11 mouse cellular contexts compared by ENCODE assay signal in the genomic region with DNA sequence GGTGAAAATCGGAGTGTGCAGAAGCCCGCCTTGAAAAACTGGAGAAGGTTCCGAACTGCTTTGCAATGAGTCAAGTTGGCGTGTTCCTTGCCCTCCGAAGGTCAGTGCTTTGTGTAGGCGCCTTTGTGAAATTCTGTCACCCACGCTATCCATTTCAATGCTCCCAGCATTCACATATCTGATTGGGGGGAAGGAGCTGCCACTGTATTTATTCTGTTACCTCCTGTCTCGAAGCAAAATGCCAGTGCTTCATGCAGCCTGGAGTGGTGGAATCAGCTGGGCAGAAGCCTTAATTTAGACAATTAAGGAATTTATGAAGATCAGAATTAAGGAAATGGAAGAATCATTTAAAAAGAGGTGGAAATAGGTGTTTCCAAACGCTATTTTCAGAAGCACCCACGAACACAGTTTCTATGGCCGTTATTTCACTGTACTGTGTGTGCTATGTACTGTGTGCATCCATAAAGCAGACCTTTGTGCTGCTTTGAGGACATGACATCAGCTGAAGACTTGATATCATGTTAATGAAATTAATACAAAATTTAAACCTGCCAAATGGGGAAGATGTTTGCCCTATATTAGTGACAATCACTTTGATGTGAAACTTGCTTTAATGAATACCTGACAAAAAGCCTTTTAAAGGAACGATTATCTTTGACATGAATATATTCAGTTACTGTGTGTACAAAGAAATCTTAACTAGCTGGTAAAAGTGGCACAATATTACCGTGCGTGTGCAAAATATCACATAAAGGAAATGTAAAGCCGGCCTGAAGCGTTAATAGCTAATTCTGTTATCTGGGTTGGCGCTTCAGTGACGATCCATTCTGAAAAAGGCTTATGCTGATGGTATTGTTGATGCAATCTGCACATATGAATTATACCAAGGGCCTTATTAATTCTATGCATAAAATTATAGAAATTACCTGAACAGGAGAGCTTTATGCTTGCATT.
DNase-seq lines count a peak whose midpoint lies in the region; ATAC-seq lines count a peak whose summit lies in the region.
"Had no signal": no experiment of that assay in that cellular context is flagged by ENCODE, and none has a peak within 500 bp of the region (broad histone marks: within the 10 kb centered on the region; RNA-seq: fewer than 3 reads in every experiment).

No protein-coding gene starts in this region.

- 0 out of 2 replicates have a peak, but pooled peaks have one; percentile 10 for ATAC-seq in midbrain, embryonic 11.5 days (ENCODE audit: low FRiP score)
- 0 out of 2 replicates have a peak, but pooled peaks have one; percentile 39 for ATAC-seq in hindbrain, embryonic 14.5 days (ENCODE audit: low FRiP score)
- peak; percentile 43; the same call in 1 of the 2 replicates for ATAC-seq in midbrain, embryonic 14.5 days (ENCODE audit: low FRiP score, low TSS enrichment)

- no peak overlapping the region for H3K4me3 ChIP-seq in midbrain, embryonic 11.5 days (ENCODE audit: low read depth, low read length)
- no peak overlapping the region for H3K4me3 ChIP-seq in midbrain, embryonic 10.5 days
- H3K4me3 ChIP-seq in hindbrain, embryonic 14.5 days (replicated peaks; ENCODE audit: low read length): no peak overlapping the region
- H3K4me3 ChIP-seq in midbrain, embryonic 14.5 days (replicated peaks; ENCODE audit: low read depth, low read length): no peak overlapping the region
- H3K4me3 ChIP-seq: heart, embryonic 12.5 days had no signal

- H3K9ac ChIP-seq in midbrain, embryonic 11.5 days (ENCODE audit: low read length): no peak overlapping the region
- peak overlapping the region; percentile 28; the same call in 1 of the 2 replicates for H3K9ac ChIP-seq in hindbrain, embryonic 14.5 days
- H3K9ac ChIP-seq in midbrain, embryonic 14.5 days (replicated peaks; ENCODE audit: low read length): no peak overlapping the region; the same call in 1 of the 2 replicates
- H3K9ac ChIP-seq: heart, embryonic 12.5 days had no signal

- DNase-seq in midbrain, embryonic 11.5 days (ENCODE audit: low spot score, missing footprints): no peak
- DNase-seq in midbrain, embryonic 10.5 days (ENCODE audit: low spot score): no peak
- peak; percentile 27 for DNase-seq in hindbrain, embryonic 14.5 days (ENCODE audit: low spot score)
- peak; percentile 55 for DNase-seq in midbrain, embryonic 14.5 days
- no peak for DNase-seq in yolk sac, embryonic 10.5 days (ENCODE audit: low spot score)
- DNase-seq in testis, postnatal 14 days (ENCODE audit: low spot score): no peak
- DNase-seq in urinary bladder, adult 18-20 months (ENCODE audit: low spot score in 2 of 2): no peak
- DNase-seq in kidney, postnatal 25 days: no peak
- DNase-seq: adrenal gland, adult 2 months had no signal

- H3K4me1 ChIP-seq in midbrain, embryonic 11.5 days (ENCODE audit: control insufficient read depth, insufficient read depth, low read length): no peaks in the 10 kb centered on the region; the same call in 1 of the 2 replicates
- no peaks in the 10 kb centered on the region for H3K4me1 ChIP-seq in midbrain, embryonic 10.5 days
- peaks cover 15% of the 10 kb centered on the region for H3K4me1 ChIP-seq in hindbrain, embryonic 14.5 days (replicated peaks; ENCODE audit: control insufficient read depth, insufficient read depth, low read length)
- H3K4me1 ChIP-seq in midbrain, embryonic 14.5 days (ENCODE audit: control insufficient read depth, insufficient read depth, low read length): no peaks in the 10 kb centered on the region
- H3K4me1 ChIP-seq: heart, embryonic 12.5 days had no signal

- no peaks in the 10 kb centered on the region for H3K9me3 ChIP-seq in midbrain, embryonic 11.5 days (ENCODE audit: control insufficient read depth, low read length)
- H3K9me3 ChIP-seq in midbrain, embryonic 10.5 days (replicated peaks): no peaks in the 10 kb centered on the region
- no peaks in the 10 kb centered on the region for H3K9me3 ChIP-seq in hindbrain, embryonic 14.5 days (ENCODE audit: control insufficient read depth, low read length)
- H3K9me3 ChIP-seq in midbrain, embryonic 14.5 days (ENCODE audit: control insufficient read depth, low read length): no peaks in the 10 kb centered on the region
- H3K9me3 ChIP-seq: heart, embryonic 12.5 days had no signal

- H3K27ac ChIP-seq in midbrain, embryonic 11.5 days (ENCODE audit: low read depth, low read length): no peak overlapping the region
- H3K27ac ChIP-seq in midbrain, embryonic 10.5 days (replicated peaks): no peak overlapping the region
- H3K27ac ChIP-seq in hindbrain, embryonic 14.5 days: peak overlapping the region; percentile 60
- H3K27ac ChIP-seq in midbrain, embryonic 14.5 days (replicated peaks; ENCODE audit: low read depth, low read length): peak overlapping the region; percentile 60
- H3K27ac ChIP-seq: macrophage had no signal

- H3K4me2 ChIP-seq in midbrain, embryonic 11.5 days: no peak overlapping the region
- H3K4me2 ChIP-seq in hindbrain, embryonic 14.5 days (replicated peaks): no peak overlapping the region
- H3K4me2 ChIP-seq in midbrain, embryonic 14.5 days (ENCODE audit: low read length): no peak overlapping the region
- H3K4me2 ChIP-seq: heart, embryonic 12.5 days had no signal

- no peaks in the 10 kb centered on the region for H3K27me3 ChIP-seq in midbrain, embryonic 11.5 days (ENCODE audit: control insufficient read depth, insufficient read depth, low read length)
- no peaks in the 10 kb centered on the region for H3K27me3 ChIP-seq in midbrain, embryonic 10.5 days (ENCODE audit: low read depth, poor library complexity, severe bottlenecking)
- H3K27me3 ChIP-seq in hindbrain, embryonic 14.5 days (ENCODE audit: control insufficient read depth, insufficient read depth, low read length): no peaks in the 10 kb centered on the region
- no peaks in the 10 kb centered on the region for H3K27me3 ChIP-seq in midbrain, embryonic 14.5 days (ENCODE audit: control insufficient read depth, insufficient read depth, low read length)
- H3K27me3 ChIP-seq: heart, embryonic 12.5 days had no signal

- H3K36me3 ChIP-seq in midbrain, embryonic 11.5 days (ENCODE audit: control insufficient read depth, insufficient read depth, low read length): no peaks in the 10 kb centered on the region
- no peaks in the 10 kb centered on the region for H3K36me3 ChIP-seq in midbrain, embryonic 10.5 days
- H3K36me3 ChIP-seq in hindbrain, embryonic 14.5 days (replicated peaks; ENCODE audit: control insufficient read depth, insufficient read depth): no peaks in the 10 kb centered on the region
- H3K36me3 ChIP-seq in midbrain, embryonic 14.5 days (ENCODE audit: control insufficient read depth, insufficient read depth, low read length): no peaks in the 10 kb centered on the region
- H3K36me3 ChIP-seq: heart, embryonic 12.5 days had no signal

- 74% methylated on average over 18 of the region's 18 CpGs for WGBS in midbrain, embryonic 11.5 days
- WGBS in midbrain, embryonic 10.5 days: 86% methylated on average over 18 of the region's 18 CpGs
- 54% methylated on average over 18 of the region's 18 CpGs for WGBS in hindbrain, embryonic 14.5 days
- WGBS in midbrain, embryonic 14.5 days: 55% methylated on average over 18 of the region's 18 CpGs

Comparison
In these comparisons a context has a peak if more than half of its experiments do, and no peak if none do; other contexts are left out.
1. DNase-seq: peak in hindbrain, embryonic 14.5 days (single experiment) and midbrain, embryonic 14.5 days (single experiment); none in midbrain, embryonic 11.5 days (single experiment), midbrain, embryonic 10.5 days (single experiment), yolk sac, embryonic 10.5 days (single experiment), testis, postnatal 14 days (single experiment), urinary bladder, adult 18-20 months (0 of 2) and kidney, postnatal 25 days (0 of 2).
2. H3K27ac ChIP-seq: peak in hindbrain, embryonic 14.5 days (single experiment) and midbrain, embryonic 14.5 days (single experiment); none in midbrain, embryonic 11.5 days (single experiment) and midbrain, embryonic 10.5 days (single experiment).
3. Peak in every context shown above with its lines, with median percentiles within 50 percentile points of each other: ATAC-seq.